Mouse (Mus musculus) forebrain, embryonic 10.5 days (tissue): Measurements from ENCODE around the gene Gm28635. TPM values are rescaled to one million over a fixed set of nuclear protein-coding genes. Genes with fewer than 3 reads are reported as not detected.

ENCODE experiments used
- DNase-seq: peaks from one replicate; pipeline ENCODE4 v3.0.0-alpha.2; 2017; ENCODE audit warnings: low spot score; ENCODE audit errors: extremely low spot score
- H3K27ac ChIP-seq: fragments of 300-500 bp; sonication (generic); 2 replicates; pipeline ENCODE4 v1.5.1; 2016; ENCODE audit warnings: mild to moderate bottlenecking
- H3K27me3 ChIP-seq: fragments of 300-500 bp; sonication (generic); 2 replicates; pipeline ENCODE4 v1.6.1; 2016; ENCODE audit warnings: mild to moderate bottlenecking; ENCODE audit not compliant: poor library complexity, severe bottlenecking
- H3K36me3 ChIP-seq: fragments of 300-500 bp; sonication (generic); replicated peaks from 2 replicates; pipeline ENCODE4 v1.6.1; 2016; ENCODE audit warnings: mild to moderate bottlenecking, moderate library complexity
- H3K4me1 ChIP-seq: fragments of 300-500 bp; sonication (generic); 2 replicates; pipeline ENCODE4 v1.6.1; 2016
- H3K4me3 ChIP-seq: fragments of 300-500 bp; sonication (generic); 2 replicates; pipeline ENCODE4 v1.5.1; 2016; ENCODE audit warnings: mild to moderate bottlenecking, moderate library complexity
- H3K9me3 ChIP-seq: fragments of 300-500 bp; sonication (generic); 2 replicates; pipeline ENCODE4 v1.6.1; 2016; ENCODE audit warnings: mild to moderate bottlenecking, moderate library complexity
- WGBS: fragments of 180-500 bp; shearing (Covaris S2); methylation state at CpG from one replicate; pipeline ENCODE4 v1.1.7; 2016; 5-methylcytosine and 5-hydroxymethylcytosine counted together
- polyA plus RNA-seq: library from polyadenylated mRNA; unstranded; fragments of >200 nt; fragmentation: Nextera tagmentation; extraction: Ambion mirVana; gene quantifications from 2 replicates; pipeline ENCODE4 v1.2.1, GENCODE M21; 2016

Gm28635 gene
- polyA plus RNA-seq, 1 experiment from 2014 or later, result not detected

- Histone ChIP-seq H3K36me3 (peaks cover 20% of the 10 kb centered on the region), H3K9me3 (no peaks in the 10 kb centered on the region), H3K4me1 (peaks cover 33% of the 10 kb centered on the region), H3K27ac (peak overlapping the region; percentile 96), H3K4me3 (peak overlapping the region; percentile 74), H3K27me3 (no peaks in the 10 kb centered on the region)
- 0% methylated on average over 24 of the region's 26 CpGs for WGBS
- no peak for DNase-seq
Measured at GRCm38 (mm10) chr2:84714422-84714810, 36.6 kb upstream of the Gm28635 start.

- Histone ChIP-seq H3K27me3 (no peaks in the 10 kb centered on the region), H3K27ac (no peak overlapping the region), H3K4me1 (peaks cover 51% of the 10 kb centered on the region), H3K4me3 (no peak overlapping the region), H3K36me3 (peaks cover 45% of the 10 kb centered on the region), H3K9me3 (no peaks in the 10 kb centered on the region)
- DNase-seq, result no peak
- WGBS, result 92% methylated on average over 2 of the region's 2 CpGs
Measured at GRCm38 (mm10) chr2:84711898-84712297, 34.1 kb upstream of the Gm28635 start.

GRCm38 (mm10) chr2:84707523-84707922, 29.7 kb upstream of the Gm28635 start:
- 47% methylated on average over 1 of the region's 1 CpGs for WGBS
- peaks cover 88% of the 10 kb centered on the region for H3K36me3 ChIP-seq
- H3K9me3 ChIP-seq, result no peaks in the 10 kb centered on the region
- DNase-seq, result no peak
- H3K4me3 ChIP-seq, result no peak overlapping the region
- H3K27ac ChIP-seq, result no peak overlapping the region
- peaks cover 26% of the 10 kb centered on the region; the same call in 1 of the 2 replicates for H3K4me1 ChIP-seq
- no peaks in the 10 kb centered on the region for H3K27me3 ChIP-seq

GRCm38 (mm10) chr2:84705295-84705694, 27.5 kb upstream of the Gm28635 start:
- no peaks in the 10 kb centered on the region for H3K9me3 ChIP-seq
- peaks cover 96% of the 10 kb centered on the region for H3K36me3 ChIP-seq
- no peaks in the 10 kb centered on the region for H3K27me3 ChIP-seq
- no peak for DNase-seq
- H3K4me1 ChIP-seq, result peaks cover 21% of the 10 kb centered on the region; the same call in 1 of the 2 replicates
- H3K4me3 ChIP-seq, result no peak overlapping the region
- WGBS, result 84% methylated on average over 1 of the region's 1 CpGs
- no peak overlapping the region for H3K27ac ChIP-seq

- Histone ChIP-seq H3K27me3 (no peaks in the 10 kb centered on the region), H3K27ac (no peak overlapping the region), H3K4me3 (no peak overlapping the region), H3K36me3 (peaks cover 96% of the 10 kb centered on the region), H3K4me1 (peaks cover 21% of the 10 kb centered on the region; the same call in 1 of the 2 replicates), H3K9me3 (no peaks in the 10 kb centered on the region)
- WGBS, result 78% methylated on average over 5 of the region's 5 CpGs
- no peak for DNase-seq
Measured at GRCm38 (mm10) chr2:84704329-84704728, 26.5 kb upstream of the Gm28635 start.

GRCm38 (mm10) chr2:84703497-84703896, 25.7 kb upstream of the Gm28635 start:
- WGBS, result 98% methylated on average over 1 of the region's 1 CpGs

GRCm38 (mm10) chr2:84695007-84695695, 17.3 kb upstream of the Gm28635 start:
- no peak overlapping the region for H3K4me3 ChIP-seq
- DNase-seq, result no peak
- peaks cover 94% of the 10 kb centered on the region for H3K36me3 ChIP-seq
- no peak overlapping the region for H3K27ac ChIP-seq
- no peaks in the 10 kb centered on the region for H3K9me3 ChIP-seq
- H3K4me1 ChIP-seq, result no peaks in the 10 kb centered on the region
- H3K27me3 ChIP-seq, result no peaks in the 10 kb centered on the region
- WGBS, result 94% methylated on average over 5 of the region's 5 CpGs

More at GRCm38 (mm10) chr2:84703497-84703896, 25.7 kb upstream of the Gm28635 start:
- Histone ChIP-seq H3K27ac (no peak overlapping the region), H3K4me1 (peaks cover 17% of the 10 kb centered on the region; the same call in 1 of the 2 replicates), H3K27me3 (no peaks in the 10 kb centered on the region), H3K36me3 (peaks cover 96% of the 10 kb centered on the region), H3K4me3 (no peak overlapping the region), H3K9me3 (no peaks in the 10 kb centered on the region)
- DNase-seq, result no peak

- Histone ChIP-seq H3K4me1 (no peaks in the 10 kb centered on the region), H3K4me3 (no peak overlapping the region), H3K27ac (no peak overlapping the region), H3K27me3 (no peaks in the 10 kb centered on the region), H3K36me3 (peaks cover 98% of the 10 kb centered on the region), H3K9me3 (no peaks in the 10 kb centered on the region)
- 93% methylated on average over 12 of the region's 12 CpGs for WGBS
- DNase-seq, result no peak
Measured at GRCm38 (mm10) chr2:84690050-84690449, 12.2 kb upstream of the Gm28635 start.

GRCm38 (mm10) chr2:84688080-84688844, 10.4 kb upstream of the Gm28635 start:
- 89% methylated on average over 2 of the region's 2 CpGs for WGBS
- Histone ChIP-seq H3K36me3 (peaks cover 97% of the 10 kb centered on the region), H3K9me3 (no peaks in the 10 kb centered on the region; the same call in 1 of the 2 replicates), H3K27ac (no peak overlapping the region), H3K4me3 (no peak overlapping the region), H3K4me1 (no peaks in the 10 kb centered on the region), H3K27me3 (no peaks in the 10 kb centered on the region)
- DNase-seq, result no peak

GRCm38 (mm10) chr2:84682605-84683183, 4.9 kb upstream of the Gm28635 start:
- Histone ChIP-seq H3K27ac (peak overlapping the region; percentile 26; the same call in 1 of the 2 replicates), H3K4me3 (no peak overlapping the region), H3K27me3 (no peaks in the 10 kb centered on the region), H3K36me3 (peaks cover 75% of the 10 kb centered on the region), H3K9me3 (no peaks in the 10 kb centered on the region; the same call in 1 of the 2 replicates), H3K4me1 (peaks cover 11% of the 10 kb centered on the region)
- DNase-seq, result no peak
- 87% methylated on average over 6 of the region's 6 CpGs for WGBS

GRCm38 (mm10) chr2:84679016-84679415, 1.2 kb upstream of the Gm28635 start, which contains the start of gene Tmx2:
TSS of gene Tmx2 (minus strand) at chr2:84679140.
- H3K9me3 ChIP-seq, result no peaks in the 10 kb centered on the region
- H3K4me3 ChIP-seq, result peak within 1 kb of the TSS; percentile 75
- peaks cover 24% of the 10 kb centered on the region for H3K4me1 ChIP-seq
- H3K36me3 ChIP-seq, result peaks cover 63% of the 10 kb centered on the region
- DNase-seq, result no peak
- H3K27me3 ChIP-seq, result no peaks in the 10 kb centered on the region
- peak within 1 kb of the TSS; percentile 86 for H3K27ac ChIP-seq
- whole genome bisulfite sequencing, result 18% methylated on average over 8 of the region's 8 CpGs

GRCm38 (mm10) chr2:84677270-84677967, 422 bp downstream of the Gm28635 start:
- no peaks in the 10 kb centered on the region for H3K27me3 ChIP-seq
- no peaks in the 10 kb centered on the region for H3K9me3 ChIP-seq
- whole genome bisulfite sequencing, result 12% methylated on average over 22 of the region's 22 CpGs
- peak overlapping the region; percentile 75 for H3K4me3 ChIP-seq
- no peak for DNase-seq
- peak overlapping the region; percentile 86 for H3K27ac ChIP-seq
- peaks cover 24% of the 10 kb centered on the region for H3K4me1 ChIP-seq
- peaks cover 64% of the 10 kb centered on the region for H3K36me3 ChIP-seq
